Mouse (Mus musculus) ES-E14 (cell line): Measurements from ENCODE around the gene Hectd1. TPM values are rescaled to one million over a fixed set of nuclear protein-coding genes. Genes with fewer than 3 reads are reported as not detected.

Experiments
- DNase-seq: peaks from one replicate; pipeline ENCODE4 v3.0.0-alpha.2; 2013; ENCODE audit warnings: low read depth, low spot score
- H3K27ac ChIP-seq: 2 replicates; pipeline ENCODE4 v1.5.1; 2012; ENCODE audit warnings: low read depth, mild to moderate bottlenecking, low read length, moderate library complexity, mixed read lengths; ENCODE audit not compliant: poor library complexity, insufficient read depth, severe bottlenecking
- H3K36me3 ChIP-seq: 2 replicates; pipeline ENCODE4 v1.6.1; 2012; ENCODE audit warnings: mild to moderate bottlenecking, low read length, moderate library complexity, mixed read lengths; ENCODE audit not compliant: control insufficient read depth, poor library complexity, insufficient read depth, severe bottlenecking
- H3K4me1 ChIP-seq, 2 experiments: fragments of 150-350 bp in 1 of 2; sonication (generic) in 1 of 2; 2 replicates each; pipeline ENCODE4 v1.6.1; 2012; ENCODE audit warnings: low read length in 2 of 2, mild to moderate bottlenecking in 1 of 2, mixed read lengths in 1 of 2; ENCODE audit not compliant: control insufficient read depth in 2 of 2, insufficient read depth in 2 of 2, poor library complexity in 1 of 2
- H3K4me3 ChIP-seq, 2 experiments: fragments of 150-350 bp in 1 of 2; sonication (generic) in 1 of 2; 2 replicates each; pipeline ENCODE4 v1.5.1; 2012; ENCODE audit warnings: low read length in 2 of 2, low read depth in 1 of 2, mild to moderate bottlenecking in 1 of 2, mixed read lengths in 1 of 2; ENCODE audit not compliant: insufficient read depth in 1 of 2, poor library complexity in 1 of 2, severe bottlenecking in 1 of 2
- H3K9ac ChIP-seq: 2 replicates; pipeline ENCODE4 v1.6.1; 2012; ENCODE audit warnings: low read depth, mild to moderate bottlenecking, low read length, mixed read lengths; ENCODE audit not compliant: poor library complexity, insufficient read depth, severe bottlenecking
- H3K9me3 ChIP-seq: fragments of 150-350 bp; sonication (generic); 2 replicates; pipeline ENCODE4 v1.6.1; 2012; ENCODE audit warnings: low read depth, mild to moderate bottlenecking, low read length; ENCODE audit not compliant: control insufficient read depth, insufficient read depth
- CHD2 ChIP-seq: IDR thresholded peaks from 2 replicates; pipeline ENCODE4 v1.6.1; 2014; ENCODE audit warnings: mild to moderate bottlenecking, low read depth, low read length, inconsistent platforms
- HCFC1 ChIP-seq: IDR thresholded peaks from 2 replicates; pipeline ENCODE4 v1.6.1; 2012; ENCODE audit warnings: low read length, inconsistent platforms, borderline replicate concordance; ENCODE audit not compliant: insufficient read depth
- MAFK ChIP-seq: IDR thresholded peaks from 2 replicates; pipeline ENCODE4 v1.6.1; 2014; ENCODE audit warnings: mild to moderate bottlenecking, low read depth, low read length, inconsistent platforms; ENCODE audit not compliant: insufficient read depth
- ZC3H11A ChIP-seq: IDR thresholded peaks from 2 replicates; pipeline ENCODE4 v1.6.1; 2012; ENCODE audit warnings: low read depth, mild to moderate bottlenecking, inconsistent platforms, low read length, borderline replicate concordance
- ZNF384 ChIP-seq: IDR thresholded peaks from 2 replicates; pipeline ENCODE4 v1.6.1; 2012; ENCODE audit warnings: low read depth, low read length, inconsistent platforms
- in situ Hi-C, 2 experiments: fragments of 600-800 bp; cut with MboI; formaldehyde crosslinking; loops; one replicate each; pipeline ENCODE4 v1.15.1; 2025; ENCODE audit warnings: low sequenced_read_pairs in 2 of 2, inconsistent platforms in 1 of 2; ENCODE audit not compliant: unreplicated experiment in 2 of 2
- total RNA-seq: library from RNA; depleted of rRNA; stranded (reverse); fragments of 300-350 nt; gene quantifications from 2 replicates; pipeline ENCODE4 v1.2.3, GENCODE M21; 2012

Gene Hectd1
- total RNA-seq, 1 experiment = 45.1 TPM

DNA sequence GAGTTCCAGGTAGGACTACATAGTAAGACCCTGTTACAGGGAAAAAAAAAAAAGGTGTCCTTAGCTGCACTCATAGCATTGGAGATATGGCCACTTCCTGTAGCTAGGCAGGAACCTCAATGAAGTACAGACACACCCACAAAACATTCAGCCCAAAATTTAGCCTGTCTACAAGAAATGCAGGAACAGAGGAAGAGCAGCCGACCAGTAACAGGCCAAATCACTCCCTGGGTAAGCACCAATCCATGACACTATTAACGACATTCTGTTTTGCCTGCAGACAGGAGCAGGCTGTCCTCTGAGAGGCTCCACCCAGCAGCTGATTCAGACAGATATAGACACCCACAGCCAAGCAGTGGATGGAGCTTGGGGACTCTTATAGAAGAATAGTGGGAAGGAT lies 8.1 kb downstream of the Hectd1 start:
- in situ Hi-C loops = no loop called here
- TF ChIP-seq CHD2 (no peak), ZNF384 (no peak), HCFC1 (no peak), MAFK (no peak), ZC3H11A (no peak)

GRCm38 (mm10) chr12:51819951-51820498 lies 9.3 kb downstream of the Hectd1 start:
- Histone ChIP-seq H3K27ac (no peak overlapping the region), H3K4me1 (no peaks in the 10 kb centered on the region), H3K9ac (no peak overlapping the region), H3K36me3 (no peaks in the 10 kb centered on the region), H3K4me3 (no peak overlapping the region), H3K9me3 (no peaks in the 10 kb centered on the region)
- in situ Hi-C loops = no loop called here
- TF ChIP-seq ZC3H11A (no peak), HCFC1 (no peak), CHD2 (no peak), MAFK (no peak), ZNF384 (no peak)
- DNase-seq = no peak

More for the DNA sequence above, 8.1 kb downstream of the Hectd1 start:
- Histone ChIP-seq H3K9ac (no peak overlapping the region), H3K4me1 (no peaks in the 10 kb centered on the region), H3K36me3 (no peaks in the 10 kb centered on the region), H3K9me3 (no peaks in the 10 kb centered on the region), H3K27ac (no peak overlapping the region), H3K4me3 (no peak overlapping the region)
- DNase-seq = no peak

- H3K4me3 ChIP-seq = no peak overlapping the region
- TF ChIP-seq HCFC1 = no peak
- no peak for TF ChIP-seq MAFK
- no peak for TF ChIP-seq CHD2
- TF ChIP-seq ZC3H11A = no peak
- no peak for TF ChIP-seq ZNF384
- H3K9me3 ChIP-seq = no peaks in the 10 kb centered on the region
- no peaks in the 10 kb centered on the region for H3K36me3 ChIP-seq
- no peak for DNase-seq
- no peaks in the 10 kb centered on the region for H3K4me1 ChIP-seq
- in situ Hi-C loops = no loop called here
- no peak overlapping the region for H3K27ac ChIP-seq
- H3K9ac ChIP-seq = no peak overlapping the region
These were observed 11.3 kb downstream of the Hectd1 start for GRCm38 (mm10) chr12:51817815-51818613.

GRCm38 (mm10) chr12:51811388-51812140 lies 17.8 kb downstream of the Hectd1 start:
- Histone ChIP-seq H3K36me3 (no peaks in the 10 kb centered on the region), H3K27ac (no peak overlapping the region), H3K9me3 (no peaks in the 10 kb centered on the region), H3K4me1 (no peaks in the 10 kb centered on the region), H3K4me3 (no peak overlapping the region), H3K9ac (no peak overlapping the region)
- no peak for DNase-seq
- in situ Hi-C loops = no loop called here
- no peak for TF ChIP-seq ZC3H11A
- TF ChIP-seq CHD2 = no peak
- TF ChIP-seq MAFK = no peak
- TF ChIP-seq HCFC1 = no peak
- no peak for TF ChIP-seq ZNF384
